Mouse (Mus musculus) bone marrow, adult 2 months (tissue): ENCODE results near the gene Dlst.

Experiments
- CTCF ChIP-seq: fragments of 200-500 bp; IDR thresholded peaks from 2 replicates; pipeline ENCODE4 v1.5.1; 2011; ENCODE audit warnings: low read length, control low read depth; ENCODE audit not compliant: control insufficient read depth, insufficient read depth
- POLR2A ChIP-seq: fragments of 200-500 bp; IDR thresholded peaks from 2 replicates; pipeline ENCODE4 v1.6.1; 2011; ENCODE audit warnings: low read depth, mild to moderate bottlenecking, control low read depth, low read length, borderline replicate concordance; ENCODE audit not compliant: control insufficient read depth

DNA sequence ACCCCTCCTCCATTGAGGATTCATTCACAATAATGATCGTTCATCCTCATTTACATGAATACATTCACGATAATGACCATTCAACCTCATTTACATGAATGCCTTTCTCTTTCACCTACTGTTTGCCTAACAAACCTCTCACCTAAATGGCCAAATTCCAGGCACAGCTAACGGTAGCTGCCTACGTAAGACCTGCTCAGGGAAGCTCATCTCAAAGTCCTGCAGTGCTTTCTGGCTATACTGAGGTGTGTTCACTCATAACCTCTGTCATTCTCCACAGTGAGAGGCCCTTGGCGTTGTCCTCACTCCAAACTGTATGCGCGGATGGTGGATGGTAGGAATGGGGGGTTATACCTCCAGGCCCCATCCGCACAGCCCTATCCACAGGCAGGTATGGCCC, 5.8 kb upstream of the Dlst start:
- TF ChIP-seq CTCF (no peak), POLR2A (no peak)
